Mouse (Mus musculus): ENCODE data around the gene Insrr.
A peak's percentile ranks its signal among the peaks of the same experiment; 100 is the strongest.
"Not testable (repeated sequence)": the region's sequence is repeated elsewhere in the genome, so short reads cannot be mapped to it uniquely, and the experiment has no call there.

The Insrr gene

GRCm38 (mm10) chr3:87779086-87779485, 17.7 kb upstream of the Insrr start:
- no peak for DNase-seq (ENCODE audit: low spot score)

GRCm38 (mm10) chr3:87783282-87784023, 13.3 kb upstream of the Insrr start:
- no peak for DNase-seq (ENCODE audit: low spot score)

GRCm38 (mm10) chr3:87785156-87785555, 11.6 kb upstream of the Insrr start:
- no peak for DNase-seq (ENCODE audit: low spot score)

- DNase-seq (ENCODE audit: low spot score): no peak
These were observed 11.0 kb upstream of the Insrr start for GRCm38 (mm10) chr3:87785626-87786214.

GRCm38 (mm10) chr3:87789248-87789647, 7.5 kb upstream of the Insrr start:
- no peak for DNase-seq (ENCODE audit: low spot score)

- DNase-seq (ENCODE audit: low spot score): no peak
These were observed 7.0 kb upstream of the Insrr start for GRCm38 (mm10) chr3:87789768-87790167.

GRCm38 (mm10) chr3:87794922-87795325, 1.8 kb upstream of the Insrr start, which contains the start of gene Ntrk1:
Gene Ntrk1 (minus strand): TSS chr3:87795162.
- DNase-seq (ENCODE audit: low spot score): no peak

GRCm38 (mm10) chr3:87795336-87796277, 1.1 kb upstream of the Insrr start:
- DNase-seq (ENCODE audit: low spot score): peak; percentile 23

GRCm38 (mm10) chr3:87801681-87802080, 4.9 kb downstream of the Insrr start:
- no peak for DNase-seq (ENCODE audit: low spot score)

GRCm38 (mm10) chr3:87804038-87804677, 7.4 kb downstream of the Insrr start:
- no peak for DNase-seq (ENCODE audit: low spot score)

- DNase-seq (ENCODE audit: low spot score): no peak
These were observed 12.7 kb downstream of the Insrr start for GRCm38 (mm10) chr3:87809322-87809962.

- DNase-seq (ENCODE audit: low spot score): no peak
These were observed 14.5 kb downstream of the Insrr start for GRCm38 (mm10) chr3:87811297-87811696.

GRCm38 (mm10) chr3:87812413-87812812, 15.7 kb downstream of the Insrr start:
- no peak for DNase-seq (ENCODE audit: low spot score)

- no peak for DNase-seq (ENCODE audit: low spot score)
These were observed 16.1 kb downstream of the Insrr start for GRCm38 (mm10) chr3:87812873-87813272.

- DNase-seq (ENCODE audit: low spot score): no peak
These were observed 19.4 kb downstream of the Insrr start for GRCm38 (mm10) chr3:87816166-87816565.

GRCm38 (mm10) chr3:87816646-87817093, 19.9 kb downstream of the Insrr start:
- DNase-seq (ENCODE audit: low spot score): peak; percentile 46

GRCm38 (mm10) chr3:87818226-87818625, 21.5 kb downstream of the Insrr start:
- no peak for DNase-seq (ENCODE audit: low spot score)

- DNase-seq (ENCODE audit: low spot score): not testable (repeated sequence)
These were observed 27.5 kb downstream of the Insrr start, which contains the start of gene Pear1 for GRCm38 (mm10) chr3:87824206-87824605. Gene Pear1 (minus strand): TSS chr3:87824306.

- no peak for DNase-seq (ENCODE audit: low spot score)
These were observed 31.7 kb downstream of the Insrr start for GRCm38 (mm10) chr3:87828435-87828834.

- no peak for DNase-seq (ENCODE audit: low spot score)
These were observed 32.3 kb downstream of the Insrr start for GRCm38 (mm10) chr3:87829025-87829424.

GRCm38 (mm10) chr3:87832109-87832859, 35.5 kb downstream of the Insrr start:
- DNase-seq (ENCODE audit: low spot score): no peak
